Mouse (Mus musculus): ENCODE measurements around the gene Arhgap27.
"Not testable (repeated sequence)": the region's sequence is repeated elsewhere in the genome, so short reads cannot be mapped to it uniquely, and the experiment has no call there.

- TF ChIP-seq CTCF (IDR thresholded peaks at IDR 0.05; ENCODE audit: low read depth); EP300 (optimal IDR thresholded peaks at IDR 0.05): not testable (repeated sequence)
These were observed 43.6 kb upstream of the Arhgap27 start for GRCm38 (mm10) chr11:103407136-103407535.

All from stomach, postnatal 0 days (tissue).